Mouse (Mus musculus) myocyte (in vitro differentiated cells): ENCODE measurements around the gene Iars.

ENCODE experiments used
- CEBPB ChIP-seq: IDR thresholded peaks from 2 replicates; pipeline ENCODE4 v1.6.1; 2011; ENCODE audit warnings: mild to moderate bottlenecking, moderate library complexity; ENCODE audit not compliant: poor library complexity, insufficient read depth, severe bottlenecking
- E2F4 ChIP-seq: IDR thresholded peaks from one replicate; pipeline ENCODE4 v1.6.1; 2011; ENCODE audit warnings: mild to moderate bottlenecking, control low read depth, moderate library complexity; ENCODE audit not compliant: insufficient read depth
- MAX ChIP-seq: IDR thresholded peaks from one replicate; pipeline ENCODE4 v1.6.1; 2011; ENCODE audit warnings: low read depth, mild to moderate bottlenecking, control low read depth
- MYOD1 ChIP-seq, 3 experiments: IDR thresholded peaks; one replicate each; pipeline ENCODE4 v1.6.1; 2011; ENCODE audit warnings: control low read depth in 2 of 3, low read depth in 2 of 3, mild to moderate bottlenecking in 2 of 3, moderate library complexity in 1 of 3; ENCODE audit not compliant: insufficient read length in 2 of 3, control insufficient read depth in 1 of 3
- POLR2A ChIP-seq: IDR thresholded peaks from one replicate; pipeline ENCODE4 v1.6.1; 2011; ENCODE audit warnings: low read depth, mild to moderate bottlenecking, control low read depth, moderate library complexity; ENCODE audit not compliant: insufficient read length
- POLR2AphosphoS2 ChIP-seq: IDR thresholded peaks from one replicate; pipeline ENCODE4 v1.6.1; 2011; ENCODE audit warnings: low read depth, control low read depth; ENCODE audit not compliant: insufficient read length
- TCF12 ChIP-seq: IDR thresholded peaks from one replicate; pipeline ENCODE4 v1.6.1; 2011; ENCODE audit warnings: mild to moderate bottlenecking, control low read depth; ENCODE audit not compliant: poor library complexity, insufficient read depth, severe bottlenecking
- TCF3 ChIP-seq: IDR thresholded peaks from one replicate; pipeline ENCODE4 v1.6.1; 2011; ENCODE audit warnings: low read depth, control low read depth; ENCODE audit not compliant: insufficient read length
- USF1 ChIP-seq: IDR thresholded peaks from one replicate; pipeline ENCODE4 v1.6.1; 2011; ENCODE audit warnings: low read depth, mild to moderate bottlenecking, control low read depth, moderate library complexity

GRCm38 (mm10) chr13:49682233-49682846 is 440 bp downstream of the Iars start:
- TF ChIP-seq POLR2A (no peak), USF1 (no peak), POLR2AphosphoS2 (no peak), MAX (no peak), MYOD1 (IDR thresholded peaks at IDR 0.05; ENCODE audit: control insufficient read depth in 1 of 3, insufficient read length in 2 of 3, low read depth in 2 of 3) (no peak), CEBPB (no peak), TCF12 (no peak), E2F4 (no peak), TCF3 (no peak)
